In genomic region chr10:111512036-111512568, GRCm38 (mm10) we compare ENCODE assay signal across 15 mouse cellular contexts. TPM values are rescaled to one million over a fixed set of nuclear protein-coding genes. Genes with fewer than 3 reads are reported as not detected.
DNase-seq lines count a peak whose midpoint lies in the region; ATAC-seq and TF ChIP-seq lines count a peak whose summit lies in the region.
"Had no signal": no experiment of that assay in that cellular context is flagged by ENCODE, and none has a peak within 500 bp of the region (broad histone marks: within the 10 kb centered on the region; RNA-seq: fewer than 3 reads in every experiment).

No protein-coding gene starts in this region.

- intact Hi-C loops in left cerebral cortex, postnatal 25 days (cut with DNase I), result no loop called here

- no peak for TF ChIP-seq POLR2A in lung, adult 2 months (IDR thresholded peaks at IDR 0.05; ENCODE audit: borderline replicate concordance, extremely low read depth, low read depth, low read length)

- no peak for TF ChIP-seq CTCF in hindbrain, postnatal 0 days (IDR thresholded peaks at IDR 0.05; ENCODE audit: low read depth)
- no peak for TF ChIP-seq CTCF in lung, adult 2 months (IDR thresholded peaks at IDR 0.05; ENCODE audit: insufficient read depth, low read length)

- DNase-seq in gastrocnemius, adult 18-20 months (ENCODE audit: low spot score), result peak; percentile 64
- DNase-seq in gastrocnemius, postnatal 10 days, result no peak
- peak; percentile 26 for DNase-seq in hindbrain, postnatal 0 days (ENCODE audit: low spot score)
- no peak for DNase-seq in lung, adult 2 months
- peak; percentile 65 for DNase-seq in lung, postnatal 36 days
- no peak for DNase-seq in left cerebral cortex, postnatal 25 days (ENCODE audit: low spot score in 2 of 2)
- DNase-seq: B cell, adult 2 months; cerebellum, adult 18-20 months; right cerebral cortex, postnatal 25 days had no signal

- no peak overlapping the region for H3K27ac ChIP-seq in hindbrain, postnatal 0 days
- no peak overlapping the region for H3K27ac ChIP-seq in hindbrain, embryonic 12.5 days
- H3K27ac ChIP-seq in lung, embryonic 15.5 days, result peak overlapping the region; percentile 94
- H3K27ac ChIP-seq: kidney, postnatal 0 days; limb, embryonic 10.5 days; liver, embryonic 15.5 days; midbrain, embryonic 12.5 days had no signal

- H3K4me3 ChIP-seq in hindbrain, postnatal 0 days (ENCODE audit: low read length), result no peak overlapping the region
- H3K4me3 ChIP-seq in hindbrain, embryonic 12.5 days, result no peak overlapping the region
- H3K4me3 ChIP-seq in lung, embryonic 15.5 days, result no peak overlapping the region
- no peak overlapping the region for H3K4me3 ChIP-seq in lung, adult 2 months (replicated peaks; ENCODE audit: extremely low read depth, low read depth, low read length)
- H3K4me3 ChIP-seq: limb, embryonic 10.5 days; liver, embryonic 15.5 days; midbrain, embryonic 12.5 days had no signal

- no peak for ATAC-seq in hindbrain, postnatal 0 days
- ATAC-seq in hindbrain, embryonic 12.5 days (ENCODE audit: low FRiP score), result no peak
- ATAC-seq in lung, embryonic 15.5 days (ENCODE audit: borderline replicate concordance, extremely low read depth, low FRiP score, low TSS enrichment), result peak; percentile 25; the same call in 1 of the 2 replicates

- no peaks in the 10 kb centered on the region for H3K4me1 ChIP-seq in hindbrain, postnatal 0 days (ENCODE audit: insufficient read depth, low read length)
- peaks cover 7% of the 10 kb centered on the region for H3K4me1 ChIP-seq in hindbrain, embryonic 12.5 days
- H3K4me1 ChIP-seq in lung, embryonic 15.5 days, result peaks cover 59% of the 10 kb centered on the region
- peaks cover 16% of the 10 kb centered on the region for H3K4me1 ChIP-seq in lung, adult 2 months (ENCODE audit: control insufficient read depth, insufficient read depth, low read length)

- no peak overlapping the region for H3K9ac ChIP-seq in hindbrain, postnatal 0 days (replicated peaks; ENCODE audit: low read length)
- no peak overlapping the region for H3K9ac ChIP-seq in hindbrain, embryonic 12.5 days
- H3K9ac ChIP-seq in lung, embryonic 15.5 days, result no peak overlapping the region
- H3K9ac ChIP-seq: liver, embryonic 15.5 days; midbrain, embryonic 12.5 days had no signal

- 58% methylated on average over 10 of the region's 10 CpGs for WGBS in hindbrain, postnatal 0 days
- WGBS in hindbrain, embryonic 12.5 days, result 74% methylated on average over 10 of the region's 10 CpGs
- 30% methylated on average over 10 of the region's 10 CpGs for WGBS in lung, embryonic 15.5 days
- WGBS in lung, adult 2 months, result 43% methylated on average over 10 of the region's 10 CpGs

- H3K36me3 ChIP-seq in hindbrain, postnatal 0 days (ENCODE audit: insufficient read depth, low read length), result no peaks in the 10 kb centered on the region
- no peaks in the 10 kb centered on the region for H3K36me3 ChIP-seq in hindbrain, embryonic 12.5 days
- H3K36me3 ChIP-seq in lung, embryonic 15.5 days, result no peaks in the 10 kb centered on the region
- H3K36me3 ChIP-seq: limb, embryonic 10.5 days; liver, embryonic 15.5 days; midbrain, embryonic 12.5 days had no signal

- no peaks in the 10 kb centered on the region for H3K27me3 ChIP-seq in hindbrain, postnatal 0 days (ENCODE audit: insufficient read depth, low read length)
- H3K27me3 ChIP-seq in hindbrain, embryonic 12.5 days, result no peaks in the 10 kb centered on the region
- H3K27me3 ChIP-seq in lung, embryonic 15.5 days, result no peaks in the 10 kb centered on the region

- H3K9me3 ChIP-seq in hindbrain, postnatal 0 days (ENCODE audit: low read length), result no peaks in the 10 kb centered on the region
- H3K9me3 ChIP-seq in hindbrain, embryonic 12.5 days (replicated peaks), result no peaks in the 10 kb centered on the region
- no peaks in the 10 kb centered on the region for H3K9me3 ChIP-seq in lung, embryonic 15.5 days
- H3K9me3 ChIP-seq: limb, embryonic 10.5 days; liver, embryonic 15.5 days; midbrain, embryonic 12.5 days had no signal

- H3K4me2 ChIP-seq in hindbrain, postnatal 0 days (ENCODE audit: low read depth, low read length), result no peak overlapping the region
- H3K4me2 ChIP-seq in hindbrain, embryonic 12.5 days (replicated peaks), result no peak overlapping the region
- no peak overlapping the region for H3K4me2 ChIP-seq in lung, embryonic 15.5 days
- H3K4me2 ChIP-seq: liver, embryonic 15.5 days; midbrain, embryonic 12.5 days had no signal

RNA-seq across cellular contexts. Expression of gene Phlda1, which starts 6.0 kb away (rescaled TPM):
- 1 to 10 TPM; 2.7 to 4.7 TPM for total RNA-seq in gastrocnemius, adult 18-20 months (2021)
- 1 to 10 TPM; 7.2 to 8.2 TPM for total RNA-seq in gastrocnemius, postnatal 10 days (2021)
- total RNA-seq in hindbrain, postnatal 0 days (2014; rRNA removed), result 7.0 and 8.4 TPM in 2 replicates
- polyA plus RNA-seq in hindbrain, postnatal 0 days (2015; fragmentation: Nextera tagmentation; extraction: Ambion mirVana), result 36.2 and 39.4 TPM in 2 replicates
- 42.8 and 54.3 TPM in 2 replicates for polyA plus RNA-seq in hindbrain, embryonic 12.5 days (2016; fragmentation: Nextera tagmentation; extraction: Ambion mirVana)
- 113 and 116 TPM in 2 replicates for polyA plus RNA-seq in lung, embryonic 15.5 days (2015; fragmentation: Nextera tagmentation; extraction: Ambion mirVana)
- polyA plus RNA-seq in lung, adult 2 months (2012; rRNA removed), result 32.7 and 54.1 TPM in 2 replicates
- 10 to 100 TPM; 35.1 to 35.6 TPM for total RNA-seq in left cerebral cortex, postnatal 25 days (2021)

RNA-seq across cellular contexts. Expression of gene Nap1l1, which starts 39.1 kb away (rescaled TPM):
- 10 to 100 TPM; 63.4 to 69.3 TPM for total RNA-seq in gastrocnemius, adult 18-20 months (2021)
- 10 to 100 TPM; 63.3 to 82.9 TPM for total RNA-seq in gastrocnemius, postnatal 10 days (2021)
- total RNA-seq in hindbrain, postnatal 0 days (2014; rRNA removed), result 45.4 and 48.7 TPM in 2 replicates
- 174 and 197 TPM in 2 replicates for polyA plus RNA-seq in hindbrain, postnatal 0 days (2015; fragmentation: Nextera tagmentation; extraction: Ambion mirVana)
- polyA plus RNA-seq in hindbrain, embryonic 12.5 days (2016; fragmentation: Nextera tagmentation; extraction: Ambion mirVana), result 265 and 269 TPM in 2 replicates
- polyA plus RNA-seq in lung, embryonic 15.5 days (2015; fragmentation: Nextera tagmentation; extraction: Ambion mirVana), result 252 and 267 TPM in 2 replicates
- polyA plus RNA-seq in lung, adult 2 months (2012; rRNA removed), result 10.8 and 20.7 TPM in 2 replicates
- total RNA-seq in left cerebral cortex, postnatal 25 days (2021), result 100 to 1,000 TPM; 223 to 236 TPM

Comparison
In these comparisons a context has a peak if more than half of its experiments do, and no peak if none do; other contexts are left out.
1. DNase-seq: peak in gastrocnemius, adult 18-20 months (single experiment), hindbrain, postnatal 0 days (single experiment) and lung, postnatal 36 days (single experiment); none in gastrocnemius, postnatal 10 days (single experiment), lung, adult 2 months (single experiment) and left cerebral cortex, postnatal 25 days (0 of 2).